Mouse (Mus musculus) thymus, postnatal 0 days (tissue): ENCODE measurements around the gene Lypd6b. TPM values are rescaled to one million over a fixed set of nuclear protein-coding genes. Genes with fewer than 3 reads are reported as not detected.

Source experiments
- DNase-seq: peaks from one replicate; pipeline ENCODE4 v3.0.0-alpha.2; 2015; ENCODE audit warnings: low spot score
- polyA plus RNA-seq: library from polyadenylated mRNA; unstranded; fragments of >200 nt; fragmentation: Nextera tagmentation; extraction: Ambion mirVana; gene quantifications from 2 replicates; pipeline ENCODE4 v1.2.1, GENCODE M21; 2015

The Lypd6b gene
- polyA plus RNA-seq, 1 experiment from 2014 or later, result 14.3 TPM

DNA sequence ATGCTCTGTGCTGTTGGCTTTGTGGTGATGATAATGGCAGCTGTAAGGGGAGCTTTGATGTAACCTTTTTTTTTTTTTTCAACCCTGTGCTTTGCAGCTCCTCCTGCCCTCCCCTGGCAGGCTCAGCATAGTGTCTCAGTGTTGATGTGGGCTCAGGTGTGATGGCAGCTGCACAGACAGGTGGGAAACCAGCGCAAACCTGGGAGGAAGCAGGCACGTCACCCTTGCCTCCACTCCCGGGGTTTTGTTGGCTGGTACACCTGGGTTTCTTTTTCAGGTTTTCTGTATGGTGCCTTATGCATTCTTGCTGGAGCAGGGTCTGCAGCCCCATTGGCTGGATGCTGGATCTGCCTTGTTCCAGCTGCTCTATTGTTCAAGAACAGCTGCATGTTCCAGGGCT, 29.7 kb downstream of the Lypd6b start:
- peak; percentile 72 for DNase-seq

DNA sequence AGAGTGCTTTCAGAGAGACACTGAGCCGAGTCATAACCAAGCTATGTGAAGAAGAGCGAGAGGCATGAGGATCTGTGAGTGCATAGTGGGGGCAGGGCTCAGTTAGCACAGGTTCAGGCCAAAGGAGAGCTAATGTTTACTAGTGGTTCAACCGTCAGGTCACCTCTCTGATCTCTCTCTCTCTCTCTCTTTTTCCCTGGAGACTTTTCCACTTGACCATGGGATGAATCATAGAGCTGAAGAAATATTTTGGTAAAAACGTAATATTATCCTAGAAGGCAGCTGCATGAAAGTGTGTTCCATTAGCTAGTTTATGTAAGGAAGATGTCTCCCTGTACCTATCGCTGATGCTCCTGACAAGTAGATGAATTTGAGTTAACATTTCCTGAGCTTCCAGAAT, 30.6 kb downstream of the Lypd6b start:
- DNase-seq, result no peak

DNA sequence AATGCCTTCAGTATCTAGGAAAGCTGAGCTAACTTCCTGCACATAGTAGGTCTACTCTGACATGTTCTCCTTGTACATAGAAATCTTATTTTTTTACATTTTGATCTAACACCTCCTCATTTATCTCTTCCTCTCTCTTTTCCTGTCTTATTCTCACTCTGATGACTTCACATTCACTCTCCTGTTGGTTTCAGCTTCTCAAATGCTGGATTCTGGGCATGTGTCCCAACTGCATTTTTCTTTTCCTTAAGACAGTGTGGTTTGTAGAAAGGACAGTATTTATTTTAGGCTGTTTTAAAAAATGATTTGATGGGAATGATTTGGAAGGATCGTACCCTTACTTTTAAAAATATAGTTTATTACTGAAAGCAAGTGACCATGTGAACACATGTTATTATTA, 34.8 kb downstream of the Lypd6b start:
- DNase-seq, result no peak

DNA sequence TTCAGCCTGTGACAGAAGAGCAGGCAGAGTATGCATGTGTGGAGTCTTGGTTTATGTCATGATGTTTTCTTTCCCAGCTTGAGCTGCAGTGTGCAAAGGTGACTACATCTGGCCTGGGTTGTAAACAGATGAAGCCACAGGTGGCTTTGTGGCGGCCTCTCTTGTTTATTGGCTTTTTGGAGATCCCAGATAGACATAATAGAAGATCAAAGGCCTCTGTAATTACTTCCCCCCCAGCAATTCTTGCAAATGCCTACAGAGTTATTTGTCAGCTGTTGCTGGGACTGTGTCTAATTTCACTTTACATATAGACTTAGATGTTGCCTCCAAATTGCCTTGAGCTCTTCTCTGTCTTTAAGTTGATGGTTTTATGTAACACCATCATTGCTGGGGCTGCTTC, 38.1 kb downstream of the Lypd6b start:
- no peak for DNase-seq

DNA sequence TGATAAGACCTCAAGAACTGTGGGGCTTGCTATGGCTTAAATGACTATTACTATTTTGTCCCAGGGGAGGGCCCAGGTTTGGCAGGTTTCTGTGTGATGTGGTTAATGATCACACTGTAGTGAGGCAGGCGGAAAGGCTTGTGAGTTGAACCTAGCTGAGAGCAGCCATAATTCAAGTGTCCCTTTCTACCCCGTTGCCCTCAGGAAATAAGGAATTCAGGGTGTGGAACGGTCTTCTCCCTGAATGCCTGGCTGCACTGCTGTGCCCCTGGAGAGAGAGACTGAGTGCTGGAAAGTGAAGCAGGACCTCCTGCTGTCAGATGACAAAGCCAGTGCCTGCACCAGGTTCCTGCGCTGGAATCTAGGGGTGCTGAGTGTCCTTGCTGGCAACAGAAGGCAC, 40.3 kb downstream of the Lypd6b start:
- no peak for DNase-seq

DNA sequence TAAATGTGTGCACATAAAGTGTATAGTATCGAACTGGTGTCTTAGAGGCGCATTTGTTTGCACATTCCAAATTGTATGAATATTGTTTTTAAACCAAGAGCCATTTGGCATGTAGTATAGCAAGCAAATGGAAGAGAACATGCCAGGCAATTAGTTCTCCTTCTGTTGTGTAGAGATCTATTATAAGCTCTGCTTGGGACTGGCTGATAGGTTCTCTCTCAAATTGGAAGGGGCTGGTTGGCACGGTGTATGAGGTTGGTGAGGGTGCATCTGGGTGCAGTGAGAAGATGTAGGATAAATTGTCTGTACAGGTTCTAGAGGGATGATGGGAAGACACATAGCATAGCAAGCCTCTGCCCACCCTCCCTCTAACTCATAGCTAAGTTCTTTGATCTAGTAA, 42.9 kb downstream of the Lypd6b start:
- no peak for DNase-seq

GRCm38 (mm10) chr2:49832277-49832803, 44.9 kb downstream of the Lypd6b start:
- no peak for DNase-seq

DNA sequence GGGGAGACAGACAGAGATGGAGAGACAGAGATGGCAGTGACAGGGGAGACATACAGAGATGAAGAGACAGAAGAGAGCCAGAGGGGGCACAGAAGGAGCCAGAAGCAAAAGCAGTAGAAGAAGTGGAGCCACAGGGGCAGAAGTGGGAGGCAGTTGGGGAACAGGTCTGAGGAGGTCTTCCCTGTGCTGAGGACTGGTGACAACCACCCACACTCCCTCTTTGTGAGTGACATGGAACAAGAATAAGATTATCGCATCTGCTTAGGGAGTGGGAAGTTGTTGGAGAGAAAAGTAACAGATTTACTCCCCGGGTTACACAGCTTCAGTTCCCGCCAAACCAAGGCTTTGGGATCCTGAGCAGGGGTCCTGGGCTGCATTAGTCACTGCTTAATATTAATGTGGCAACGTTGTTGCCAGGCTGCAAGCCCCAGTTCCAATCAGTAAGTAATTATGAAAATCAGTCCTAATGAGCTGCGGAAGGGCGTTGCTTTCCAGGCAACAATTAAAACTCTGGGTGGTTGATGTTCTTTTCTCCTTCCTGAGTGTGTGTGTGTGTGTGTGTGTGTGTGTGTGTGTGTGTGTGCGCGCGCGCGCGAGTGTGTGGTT, 50.1 kb downstream of the Lypd6b start:
- no peak for DNase-seq

GRCm38 (mm10) chr2:49838611-49839010, 51.1 kb downstream of the Lypd6b start:
- DNase-seq, result no peak

- DNase-seq, result no peak
These were observed 53.1 kb downstream of the Lypd6b start for GRCm38 (mm10) chr2:49840573-49840972.

DNA sequence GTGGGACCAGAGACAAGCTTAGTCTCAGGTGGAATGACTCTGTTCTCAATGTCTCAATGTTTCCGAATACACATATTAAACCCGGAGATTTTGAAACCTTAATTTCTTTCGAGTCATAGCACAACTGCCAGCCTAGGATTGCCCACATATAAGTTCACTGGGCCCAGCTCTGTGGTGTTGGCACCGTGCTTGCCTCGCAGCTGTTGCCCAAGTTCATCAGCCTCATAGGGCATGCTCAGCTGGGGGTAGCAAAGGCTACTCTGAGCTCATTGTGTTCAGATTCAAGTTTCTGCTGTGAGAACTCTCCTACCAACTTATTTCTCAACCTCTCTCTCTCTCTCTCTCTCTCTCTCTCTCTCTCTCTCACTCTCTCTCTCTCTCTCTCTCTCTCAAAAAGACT, 53.6 kb downstream of the Lypd6b start:
- DNase-seq, result no peak

DNA sequence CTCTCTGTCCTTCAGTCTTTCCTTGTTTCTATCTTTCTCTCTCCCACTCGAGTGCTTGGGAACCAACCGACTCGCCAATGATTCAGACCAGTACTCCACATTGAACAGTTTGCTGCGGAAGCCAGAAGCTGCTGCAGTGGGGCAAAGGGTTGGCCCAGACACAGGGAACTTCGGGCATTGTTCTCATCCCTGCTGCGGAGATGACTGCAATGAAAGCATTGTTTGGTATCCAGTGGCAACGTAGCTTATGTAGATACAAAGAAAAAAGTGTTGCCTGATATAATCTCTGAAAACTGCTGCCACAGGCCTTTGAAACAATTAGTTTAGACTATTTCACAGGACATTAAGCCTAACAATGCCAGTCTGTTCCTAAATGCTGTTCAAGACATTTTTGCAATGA, 57.6 kb downstream of the Lypd6b start:
- DNase-seq, result no peak

DNA sequence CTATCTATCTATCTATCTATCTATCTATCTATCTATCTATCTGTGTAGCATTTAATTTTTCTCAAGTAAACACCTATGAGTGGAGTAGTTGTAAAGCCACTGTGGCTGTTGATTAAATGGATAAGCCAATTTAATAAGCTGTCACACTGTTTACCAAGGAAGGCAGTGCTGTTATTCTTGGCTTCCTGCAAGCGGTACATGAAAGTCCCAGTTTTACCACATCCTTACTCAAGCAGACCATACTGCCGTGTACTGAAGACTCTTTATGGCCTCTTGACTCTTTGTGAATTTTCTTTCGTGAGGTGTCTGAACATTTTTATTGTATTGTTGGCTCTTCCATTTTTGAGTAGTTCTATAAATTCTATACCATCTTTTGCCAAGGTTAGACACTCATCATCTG, 58.6 kb downstream of the Lypd6b start:
- DNase-seq, result peak; percentile 77

DNA sequence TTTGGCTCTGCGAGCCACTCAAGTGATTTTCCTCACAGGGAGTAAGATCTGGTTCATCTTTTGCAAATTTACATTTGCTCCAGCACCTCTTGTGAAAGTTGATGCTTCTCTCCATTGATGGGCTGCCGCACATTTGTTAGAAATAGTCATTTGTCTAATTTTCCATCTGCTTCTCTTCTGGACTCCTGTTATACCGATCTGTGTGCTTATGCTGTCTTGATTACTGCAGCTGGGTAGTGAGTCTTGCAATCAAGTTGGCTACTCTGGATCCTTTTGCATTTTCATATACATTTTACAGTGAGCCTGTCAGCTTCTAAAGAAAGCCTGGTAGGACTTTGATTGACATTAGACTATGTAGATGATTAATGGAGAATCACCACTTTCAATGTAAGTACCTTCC, 59.4 kb downstream of the Lypd6b start:
- no peak for DNase-seq

DNA sequence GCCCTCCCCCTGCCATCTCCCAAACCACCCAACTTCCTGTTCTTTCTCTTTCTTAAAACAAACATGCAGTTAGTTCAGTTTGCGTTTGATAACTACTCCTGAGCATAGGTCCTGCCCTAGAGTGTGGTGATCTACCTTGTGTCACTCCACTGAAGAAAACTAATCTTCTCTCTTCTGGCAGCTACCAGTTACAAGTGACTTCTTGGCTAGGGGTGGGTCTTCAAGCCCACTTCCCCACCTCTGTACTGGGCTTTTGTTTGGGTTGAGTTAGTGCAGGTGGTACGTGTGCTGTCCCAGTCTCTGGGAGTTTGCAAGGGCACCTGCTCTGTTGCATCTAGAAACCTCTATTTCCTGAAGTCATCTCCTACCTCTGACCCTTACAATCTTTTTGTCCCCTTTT, 60.3 kb downstream of the Lypd6b start:
- peak; percentile 68 for DNase-seq

GRCm38 (mm10) chr2:49849771-49850170, 62.3 kb downstream of the Lypd6b start:
- no peak for DNase-seq

DNA sequence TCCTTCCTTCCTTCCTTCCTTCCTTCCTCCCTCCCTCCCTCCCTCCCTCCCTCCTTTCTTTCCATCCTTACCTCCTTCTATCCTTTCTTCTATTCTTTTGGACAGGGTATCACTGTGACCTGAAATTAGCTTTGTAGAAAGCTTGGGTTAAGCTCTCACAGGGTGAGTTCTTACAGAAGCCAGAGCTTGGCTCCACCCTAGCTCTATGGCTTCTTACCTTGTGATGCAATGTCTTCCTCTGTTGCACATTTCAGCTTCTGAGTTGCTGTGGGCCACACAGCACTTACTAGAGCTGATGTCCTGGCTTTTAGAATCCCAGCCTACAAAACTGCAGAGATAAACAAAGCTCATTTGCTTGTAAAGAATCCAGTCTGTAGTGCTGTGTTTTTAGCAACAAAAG, 64.5 kb downstream of the Lypd6b start:
- no peak for DNase-seq

DNA sequence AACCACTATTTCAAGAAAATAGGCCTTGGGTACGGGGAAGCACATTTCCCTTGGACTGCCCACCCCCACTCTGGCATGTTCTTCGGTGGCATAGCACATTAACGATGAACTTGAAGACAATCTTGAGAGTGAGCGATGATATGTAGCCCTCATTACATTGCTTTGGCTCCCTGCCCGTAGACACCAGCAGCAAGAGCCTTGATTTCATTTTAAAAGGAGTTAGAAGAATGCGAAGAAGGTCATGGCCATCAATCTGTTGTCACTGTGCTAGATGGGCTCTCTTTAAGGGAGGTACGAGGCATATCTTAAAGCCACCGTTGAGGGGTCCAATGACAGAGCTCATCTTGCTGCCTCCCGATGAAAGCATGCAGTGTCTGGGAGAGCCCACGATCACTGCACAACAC, 68.7 kb downstream of the Lypd6b start:
- no peak for DNase-seq

DNA sequence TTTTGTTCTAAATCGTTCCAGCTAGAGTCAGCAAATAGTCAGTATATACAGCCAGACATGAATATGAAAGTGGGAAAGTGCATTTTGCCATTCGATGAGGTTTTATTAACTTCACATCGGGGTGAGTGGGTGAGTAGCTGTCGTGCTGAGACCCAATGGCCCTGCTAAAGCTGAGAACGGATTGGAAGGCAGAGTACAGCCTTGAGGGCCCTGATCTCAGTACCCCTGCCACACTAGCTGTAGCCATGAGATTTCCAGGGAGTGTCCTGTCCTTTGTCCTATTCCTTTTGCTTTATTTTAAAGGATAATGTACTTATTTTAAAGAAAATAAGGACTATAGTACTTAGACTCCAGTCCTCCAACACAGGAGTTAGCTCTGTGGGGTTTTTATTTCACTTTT, 69.1 kb downstream of the Lypd6b start:
- no peak for DNase-seq

- DNase-seq, result no peak
These were observed 72.9 kb downstream of the Lypd6b start for GRCm38 (mm10) chr2:49860219-49860962.

DNA sequence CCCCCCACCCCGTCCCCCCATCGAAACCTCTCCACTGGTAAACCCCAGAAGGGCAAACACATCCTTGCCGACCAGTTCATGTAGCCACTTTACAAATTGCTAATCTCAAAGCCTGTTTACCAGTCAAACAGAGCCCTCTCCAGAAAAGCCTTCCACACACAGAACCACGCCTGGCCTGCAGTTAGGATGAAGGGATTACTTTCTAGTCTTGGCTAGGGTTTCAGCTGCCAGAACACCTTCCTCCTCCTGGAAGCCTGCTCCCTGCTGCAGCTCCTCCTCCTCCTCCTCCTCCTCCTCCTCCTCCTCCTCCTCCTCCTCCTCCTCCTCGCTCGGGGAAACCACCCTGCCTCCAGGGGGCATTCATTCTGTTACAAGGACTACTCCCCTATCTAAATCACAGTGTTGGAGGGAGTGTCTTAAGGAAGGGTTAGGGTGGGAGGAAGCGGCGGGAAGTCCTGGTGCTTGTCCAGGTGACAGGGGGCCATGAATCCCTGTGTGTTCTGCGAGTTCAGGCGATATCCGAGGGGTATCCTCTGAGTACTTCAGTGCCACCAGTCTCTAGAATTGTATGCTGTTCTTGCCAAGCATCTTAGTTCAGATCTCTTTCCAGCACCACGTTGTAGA, 73.6 kb downstream of the Lypd6b start:
- no peak for DNase-seq

GRCm38 (mm10) chr2:49861658-49862057, 74.2 kb downstream of the Lypd6b start:
- no peak for DNase-seq
